Mouse (Mus musculus) embryo, embryonic 9.5 days (tissue): ENCODE measurements around the gene Akap1.
"Not testable (repeated sequence)": the region's sequence is repeated elsewhere in the genome, so short reads cannot be mapped to it uniquely, and the experiment has no call there.

ENCODE experiments used
- DNase-seq: peaks from one replicate; pipeline ENCODE4 v3.0.0-alpha.2; 2017; ENCODE audit errors: extremely low spot score

Gene Akap1

DNA sequence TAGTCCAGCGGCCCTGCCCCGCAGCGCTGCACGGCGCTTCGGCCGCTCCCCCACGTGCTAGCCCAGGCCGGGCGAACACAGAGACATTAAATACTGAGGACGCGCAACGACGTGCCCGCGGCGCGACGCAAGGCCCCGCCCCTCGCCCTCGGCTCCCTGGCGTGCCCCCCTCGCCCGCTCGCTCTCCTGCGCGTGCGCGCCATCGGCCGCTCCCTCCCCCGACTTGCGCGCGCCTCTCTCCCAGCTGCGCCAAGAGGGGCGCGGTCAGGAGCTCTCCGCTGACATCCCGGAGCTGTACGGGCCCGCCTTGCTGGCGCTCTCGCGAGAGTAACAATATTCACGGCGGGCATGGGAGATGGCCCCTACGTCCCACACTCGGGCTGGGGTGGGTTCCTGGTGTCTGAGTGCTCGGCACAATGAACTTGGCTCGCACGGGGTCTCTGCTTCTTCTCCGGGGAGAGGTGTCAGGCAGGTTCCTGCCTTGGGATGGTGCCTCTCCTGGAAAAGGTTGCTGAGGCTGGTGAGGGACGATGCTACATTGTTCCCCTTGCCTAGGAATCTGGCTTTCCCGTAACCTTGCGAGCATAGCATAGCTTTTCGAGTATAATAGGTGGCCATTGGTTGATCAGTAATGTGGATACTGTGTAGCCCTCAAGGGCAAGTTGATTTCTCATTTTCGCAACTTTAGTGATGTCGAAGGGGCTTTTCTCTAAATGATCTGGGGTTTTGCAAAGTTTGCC, at the start of gene Akap1:
Gene Akap1 (minus strand): TSS at position 129 of the 740 bp plus-strand sequence.
- DNase-seq, result peak; percentile 98

- no peak for DNase-seq
Observed at GRCm38 (mm10) chr11:88909388-88910036, 45.1 kb upstream of the Akap1 start.

GRCm38 (mm10) chr11:88908557-88909211, 44.3 kb upstream of the Akap1 start:
- DNase-seq, result peak; percentile 32

DNA sequence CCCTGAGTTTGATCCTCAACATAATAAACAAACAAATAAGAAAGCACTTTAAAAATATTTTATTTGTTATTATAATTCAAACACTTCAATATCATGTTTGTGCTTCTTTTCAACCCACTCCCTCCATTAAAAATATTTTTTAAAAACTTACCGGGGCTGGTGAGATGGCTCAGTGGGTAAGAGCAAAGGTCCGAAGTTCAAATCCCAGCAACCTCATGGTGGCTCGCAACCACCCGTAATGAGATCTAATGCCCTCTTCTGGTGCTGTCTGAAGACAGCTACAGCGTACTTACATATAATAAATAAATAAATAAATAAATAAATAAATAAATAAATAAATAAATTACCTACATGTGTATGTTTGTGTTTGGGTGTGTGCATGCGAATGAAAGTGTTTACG, 43.5 kb upstream of the Akap1 start:
- DNase-seq, result no peak

DNA sequence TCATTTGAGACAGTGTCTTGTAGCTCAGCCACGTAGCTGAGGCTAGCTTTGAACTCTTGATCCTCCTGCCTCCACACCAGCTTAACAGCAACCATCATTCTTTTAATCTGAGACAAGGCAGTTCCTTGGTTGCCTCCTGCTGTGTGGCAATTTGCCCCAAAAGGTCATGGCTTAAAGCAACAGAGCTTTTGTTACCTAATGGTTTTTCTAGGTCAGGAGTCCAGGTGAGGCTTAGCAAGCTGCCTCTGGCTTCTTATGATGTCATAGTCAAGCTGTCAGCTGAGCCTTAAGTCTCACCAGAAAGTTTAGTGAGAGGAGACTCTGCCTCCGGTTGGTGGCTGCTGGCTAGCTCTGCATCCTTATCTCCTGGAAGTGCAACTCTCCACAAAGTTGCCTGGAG, 41.2 kb upstream of the Akap1 start:
- DNase-seq, result no peak

- DNase-seq, result no peak
Observed at GRCm38 (mm10) chr11:88904080-88904479, 39.7 kb upstream of the Akap1 start.

DNA sequence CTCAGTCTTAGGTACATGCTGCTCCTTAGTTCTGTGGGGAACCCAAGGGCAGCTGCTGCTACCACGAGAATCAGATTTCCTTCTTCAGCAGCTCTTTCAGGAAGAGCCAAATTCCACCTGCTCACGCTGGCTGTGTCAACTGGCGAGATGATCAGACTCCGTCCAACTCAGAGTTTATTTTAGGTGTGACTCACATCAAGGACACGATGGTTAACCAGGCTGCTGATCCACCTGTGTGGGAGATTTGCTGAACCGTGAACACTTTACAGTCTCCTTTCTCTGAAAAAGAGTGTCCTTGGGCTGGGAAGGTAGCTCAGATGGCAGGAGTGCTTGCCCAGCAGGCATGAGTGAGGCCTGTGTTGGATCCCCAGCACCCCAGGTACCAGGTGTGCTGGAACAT, 38.4 kb upstream of the Akap1 start:
- no peak for DNase-seq

DNA sequence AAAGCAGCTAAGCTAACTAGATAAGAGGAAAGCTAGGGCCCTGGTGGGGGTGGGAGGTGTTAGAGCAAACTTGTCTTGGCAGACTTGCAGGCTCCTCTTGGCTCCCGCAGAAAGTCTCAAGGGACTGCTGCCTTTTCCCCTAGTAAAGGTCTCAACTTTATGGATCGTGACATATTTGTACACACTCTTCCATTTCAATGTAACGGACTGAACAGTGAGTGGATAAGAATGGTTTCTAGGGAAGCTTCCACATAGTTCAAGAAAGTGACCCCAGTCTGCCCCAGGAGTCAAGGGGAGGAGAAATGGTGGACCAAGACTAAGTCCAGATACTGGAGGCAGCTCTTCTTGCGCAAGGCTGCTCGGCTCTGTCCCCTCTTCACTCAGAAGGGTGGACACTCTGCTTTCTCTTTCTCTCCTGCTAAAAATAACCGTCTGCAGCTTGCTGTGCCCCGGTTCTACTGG, 37.0 kb upstream of the Akap1 start:
- no peak for DNase-seq

- no peak for DNase-seq
Observed at GRCm38 (mm10) chr11:88899561-88899960, 35.2 kb upstream of the Akap1 start.

DNA sequence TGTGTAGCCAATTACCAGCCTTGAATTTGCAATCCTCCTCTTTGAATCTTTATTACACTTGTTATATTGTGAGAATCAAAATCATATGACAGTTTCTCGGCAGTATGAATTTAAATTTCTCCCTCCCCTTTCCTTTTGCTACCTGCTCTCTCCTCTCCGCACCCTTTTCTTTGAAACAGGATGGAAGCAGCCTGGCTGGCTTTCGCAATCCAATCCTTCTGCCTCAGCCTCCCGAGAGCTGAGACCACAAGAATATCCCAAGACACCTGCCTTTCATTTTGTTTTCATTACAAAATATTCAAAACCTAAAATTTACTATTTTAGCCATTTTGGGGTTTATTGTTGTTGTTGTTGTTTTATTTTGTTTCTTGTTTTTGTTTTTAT, 34.0 kb upstream of the Akap1 start:
- DNase-seq, result no peak

GRCm38 (mm10) chr11:88897624-88898379, 33.4 kb upstream of the Akap1 start:
- DNase-seq, result peak; percentile 26

GRCm38 (mm10) chr11:88895800-88896232, 31.4 kb upstream of the Akap1 start:
- DNase-seq, result not testable (repeated sequence)

DNA sequence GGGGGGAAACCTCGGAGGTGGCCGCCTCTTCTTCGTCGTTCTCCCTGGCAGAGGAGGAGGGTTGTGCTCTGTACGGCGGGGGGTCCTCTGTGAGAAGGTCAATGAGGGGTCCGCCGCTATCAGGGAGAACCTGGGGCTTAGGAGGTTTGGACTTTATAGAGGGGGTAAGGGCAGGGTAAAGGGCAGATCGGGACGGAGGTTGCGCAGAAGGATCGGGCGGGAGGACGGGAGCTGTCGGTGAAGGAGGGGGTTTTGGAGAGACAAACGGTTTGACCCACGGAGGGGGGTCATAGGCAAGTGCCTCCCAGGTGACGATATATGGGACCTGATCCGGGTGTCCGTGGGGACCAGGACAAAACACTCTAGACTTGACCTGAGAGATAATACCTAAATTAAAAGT, 30.8 kb upstream of the Akap1 start:
- not testable (repeated sequence) for DNase-seq

- not testable (repeated sequence) for DNase-seq
Observed at GRCm38 (mm10) chr11:88894279-88894678, 29.9 kb upstream of the Akap1 start.

DNA sequence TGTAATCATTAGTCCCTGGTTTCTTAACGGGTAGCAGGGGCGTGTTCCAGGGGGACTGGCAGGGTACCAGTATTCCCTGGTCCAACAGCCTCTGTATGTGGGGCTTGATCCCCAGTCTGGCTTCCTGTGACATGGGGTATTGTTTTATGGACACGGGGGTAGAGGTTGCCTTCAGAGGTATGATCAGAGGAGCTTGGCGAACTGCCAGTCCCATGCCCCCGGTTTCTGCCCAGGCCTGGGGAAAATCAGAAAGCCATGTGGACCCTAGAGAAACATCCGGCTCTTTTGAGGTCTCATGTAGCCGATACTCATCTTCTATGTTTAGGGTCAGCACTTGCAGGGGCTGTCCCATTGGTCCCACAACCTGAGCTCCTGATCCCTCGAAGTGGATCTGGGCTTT, 29.1 kb upstream of the Akap1 start:
- DNase-seq, result not testable (repeated sequence)

GRCm38 (mm10) chr11:88892789-88893188, 28.4 kb upstream of the Akap1 start:
- DNase-seq, result not testable (repeated sequence)

DNA sequence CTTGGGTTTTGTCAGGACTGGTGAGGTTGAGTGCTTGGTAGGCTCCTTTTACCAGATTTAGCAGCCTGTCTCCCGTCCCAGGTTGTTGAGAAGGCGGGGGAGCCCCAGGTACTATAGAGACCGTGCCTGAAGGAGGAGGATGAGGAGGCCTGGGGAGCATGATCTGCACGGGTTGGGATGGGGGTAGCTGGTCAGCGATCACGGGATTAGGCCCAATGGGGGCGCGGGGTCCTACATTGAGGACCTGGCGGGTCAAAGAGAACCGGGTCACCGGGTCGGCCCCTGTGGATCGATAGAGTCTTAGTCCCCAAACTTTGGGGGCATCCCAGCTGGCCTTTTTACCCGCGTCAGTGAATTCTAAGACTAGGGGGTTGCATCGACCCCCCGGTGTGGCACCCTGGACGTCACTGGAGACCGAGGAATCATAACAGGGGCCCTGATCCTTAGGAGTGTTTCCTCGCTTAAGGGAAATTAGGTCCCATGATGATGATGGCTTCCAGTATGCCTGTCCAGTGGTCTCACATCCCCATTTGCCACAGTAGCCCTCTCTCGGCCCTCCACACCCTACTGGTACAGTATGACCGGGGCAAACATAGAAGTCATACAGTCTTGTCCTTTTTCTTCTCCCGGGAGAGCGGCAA, 27.7 kb upstream of the Akap1 start:
- not testable (repeated sequence) for DNase-seq

- DNase-seq, result not testable (repeated sequence)
Observed at GRCm38 (mm10) chr11:88891446-88891845, 27.1 kb upstream of the Akap1 start.

DNA sequence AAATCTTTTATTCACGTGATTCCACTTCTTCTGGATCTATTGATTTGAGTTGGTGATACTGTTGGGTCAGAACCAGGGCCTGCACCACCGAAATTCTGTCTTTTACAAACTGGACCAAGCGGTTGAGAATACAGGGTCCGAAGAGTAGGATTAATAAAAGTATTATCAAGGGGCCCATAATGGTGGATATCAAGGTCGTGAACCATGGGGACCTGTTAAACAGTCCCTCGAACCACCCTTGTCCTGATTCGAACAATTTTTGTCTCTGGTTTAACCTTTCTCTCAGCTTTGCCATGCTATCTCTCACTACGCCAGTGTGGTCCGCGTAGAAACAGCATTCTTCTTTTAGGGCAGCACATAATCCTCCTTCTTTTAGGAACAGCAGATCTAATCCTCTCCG, 26.5 kb upstream of the Akap1 start:
- not testable (repeated sequence) for DNase-seq

GRCm38 (mm10) chr11:88888996-88889395, 24.6 kb upstream of the Akap1 start:
- DNase-seq, result no peak

DNA sequence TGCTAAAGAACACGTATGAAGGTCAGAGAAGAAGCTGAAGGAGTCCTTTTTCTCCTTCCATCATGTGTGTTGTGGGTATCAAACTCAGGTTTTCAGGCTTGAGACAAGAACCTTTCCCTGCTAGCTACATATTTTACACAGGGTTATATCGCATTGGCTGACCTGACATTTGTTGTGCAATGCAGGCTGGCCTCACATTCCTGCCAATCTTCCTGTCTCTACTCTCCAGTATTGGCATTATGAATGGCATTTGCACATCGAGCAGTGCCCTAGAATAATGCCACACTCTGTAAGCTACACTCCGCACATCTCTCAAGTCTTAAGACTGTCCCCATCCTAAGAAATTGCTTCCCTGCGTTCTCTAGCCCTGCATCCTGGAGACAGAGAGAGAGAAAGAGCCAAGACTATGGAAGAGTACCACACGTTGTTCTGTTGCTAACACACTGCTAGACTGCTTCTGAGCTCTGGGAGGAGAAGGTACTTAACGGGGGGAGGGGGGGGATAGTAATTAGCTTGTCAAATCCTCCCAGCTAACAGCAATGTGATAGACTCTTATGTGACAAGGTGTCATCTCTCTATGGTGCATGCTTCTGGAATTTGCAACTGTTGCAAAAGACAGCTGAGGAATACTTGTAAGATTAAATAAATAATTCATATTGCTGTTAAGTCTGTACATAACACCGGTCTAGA, 20.1 kb upstream of the Akap1 start:
- no peak for DNase-seq
